Mouse (Mus musculus) cerebellum, postnatal 14 days (tissue): Measurements from ENCODE around the gene 3830417A13Rik.

Experiments used
- DNase-seq, 2 experiments: peaks; one replicate each; pipeline ENCODE4 v3.0.0; 2021; ENCODE audit warnings: mixed read lengths in 2 of 2

3830417A13Rik gene

GRCm38 (mm10) chrX:64173248-64173647, at the start of gene 3830417A13Rik:
Gene 3830417A13Rik, plus strand, starts transcription at chrX:64173548.
- no peak for DNase-seq

- no peak for DNase-seq
These were observed 21.2 kb upstream of the 3830417A13Rik start, which contains the start of gene Gm6760 for GRCm38 (mm10) chrX:64152098-64152497. Gene Gm6760, minus strand, starts transcription at chrX:64152198.

DNA sequence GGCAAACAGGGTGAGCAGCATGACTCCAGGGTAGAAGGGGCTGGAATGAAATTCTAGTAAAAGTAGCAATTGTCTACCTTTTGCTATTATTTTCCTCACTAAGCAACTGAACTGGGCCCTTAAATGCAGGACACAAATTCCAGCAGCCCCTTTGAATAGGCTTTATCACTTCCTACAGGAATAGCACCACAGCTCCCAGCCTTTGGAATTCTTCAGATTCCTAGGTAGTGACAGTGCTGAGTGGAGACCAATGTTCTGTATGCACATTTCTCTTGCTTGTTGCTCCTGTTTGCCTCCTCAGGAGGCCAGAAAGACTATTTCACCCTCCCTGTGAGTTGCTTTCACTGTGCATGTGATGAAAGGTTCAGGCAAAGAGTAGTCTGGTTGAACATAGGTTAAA, 7.9 kb downstream of the 3830417A13Rik start:
- no peak for DNase-seq
